In genomic region chr19:19793835-19794234, GRCm38 (mm10) we compare ENCODE assay signal across 25 mouse cellular contexts.
A peak's percentile ranks its signal among the peaks of the same experiment; 100 is the strongest.
DNase-seq lines count a peak whose midpoint lies in the region; ATAC-seq lines count a peak whose summit lies in the region.
"Had no signal": no experiment of that assay in that cellular context is flagged by ENCODE, and none has a peak within 500 bp of the region (broad histone marks: within the 10 kb centered on the region; RNA-seq: fewer than 3 reads in every experiment).

No protein-coding gene starts in this region.

- no peaks in the 10 kb centered on the region for H3K4me1 ChIP-seq in intestine, embryonic 16.5 days (ENCODE audit: control insufficient read depth, insufficient read depth, low read length)
- no peaks in the 10 kb centered on the region for H3K4me1 ChIP-seq in stomach, embryonic 15.5 days
- H3K4me1 ChIP-seq in hindbrain, embryonic 13.5 days (replicated peaks): no peaks in the 10 kb centered on the region
- H3K4me1 ChIP-seq: forebrain, embryonic 10.5 days; hindbrain, embryonic 15.5 days; limb, embryonic 13.5 days had no signal

- H3K27me3 ChIP-seq in intestine, embryonic 16.5 days (replicated peaks; ENCODE audit: control insufficient read depth, insufficient read depth, low read length): no peaks in the 10 kb centered on the region
- no peaks in the 10 kb centered on the region for H3K27me3 ChIP-seq in stomach, embryonic 15.5 days (replicated peaks)
- no peaks in the 10 kb centered on the region for H3K27me3 ChIP-seq in hindbrain, embryonic 13.5 days
- H3K27me3 ChIP-seq: CH12.LX; hindbrain, embryonic 15.5 days; limb, embryonic 13.5 days had no signal

- no peaks in the 10 kb centered on the region for H3K36me3 ChIP-seq in intestine, embryonic 16.5 days (ENCODE audit: control insufficient read depth, insufficient read depth, low read length)
- no peaks in the 10 kb centered on the region for H3K36me3 ChIP-seq in stomach, embryonic 15.5 days
- no peaks in the 10 kb centered on the region for H3K36me3 ChIP-seq in hindbrain, embryonic 13.5 days
- H3K36me3 ChIP-seq: forebrain, embryonic 10.5 days; hindbrain, embryonic 15.5 days; limb, embryonic 13.5 days had no signal

- DNase-seq in ES-CJ7 (ENCODE audit: low read depth, low spot score) (peak; percentile 6), R1 (ENCODE audit: low read depth, low spot score) (peak; percentile 1)
- no peak for DNase-seq in lung, postnatal 25 days (ENCODE audit: low spot score)
- DNase-seq in adrenal gland, postnatal 4 days (ENCODE audit: low spot score in 2 of 2): no peak
- DNase-seq: adrenal gland, postnatal 25 days; B cell, adult 2 months; cerebellum, adult 18-20 months; cerebellum, postnatal 14 days; gastrocnemius, postnatal 25 days; heart, adult 18-20 months; heart, postnatal 4 days; kidney, adult 11 months; kidney, postnatal 4 days; lung, embryonic 14.5 days had no signal

- H3K9ac ChIP-seq in intestine, embryonic 16.5 days (ENCODE audit: low read depth, low read length): no peak overlapping the region
- H3K9ac ChIP-seq in stomach, embryonic 15.5 days: no peak overlapping the region
- no peak overlapping the region for H3K9ac ChIP-seq in hindbrain, embryonic 13.5 days
- H3K9ac ChIP-seq: hindbrain, embryonic 15.5 days; limb, embryonic 13.5 days; lung, embryonic 14.5 days had no signal

- H3K9me3 ChIP-seq in intestine, embryonic 16.5 days (ENCODE audit: control insufficient read depth, low read length): no peaks in the 10 kb centered on the region
- H3K9me3 ChIP-seq in stomach, embryonic 15.5 days: no peaks in the 10 kb centered on the region
- H3K9me3 ChIP-seq in hindbrain, embryonic 13.5 days: no peaks in the 10 kb centered on the region
- H3K9me3 ChIP-seq: forebrain, embryonic 10.5 days; hindbrain, embryonic 15.5 days; limb, embryonic 13.5 days had no signal

- ATAC-seq in intestine, embryonic 16.5 days: peak; percentile 100
- ATAC-seq in stomach, embryonic 15.5 days (ENCODE audit: insufficient read depth, low FRiP score, low read depth): peak; percentile 60
- ATAC-seq in hindbrain, embryonic 13.5 days (ENCODE audit: low FRiP score): no peak
- ATAC-seq: forebrain, embryonic 16.5 days; midbrain, embryonic 16.5 days had no signal

- 45% methylated on average over 2 of the region's 2 CpGs for WGBS in intestine, embryonic 16.5 days
- WGBS in stomach, embryonic 15.5 days: 56% methylated on average over 2 of the region's 2 CpGs
- 67% methylated on average over 2 of the region's 2 CpGs for WGBS in hindbrain, embryonic 13.5 days

- H3K27ac ChIP-seq in intestine, embryonic 16.5 days (ENCODE audit: low read length): no peak overlapping the region
- H3K27ac ChIP-seq in stomach, embryonic 15.5 days: no peak overlapping the region
- H3K27ac ChIP-seq in hindbrain, embryonic 13.5 days: no peak overlapping the region
- H3K27ac ChIP-seq: forebrain, embryonic 10.5 days; hindbrain, embryonic 15.5 days; limb, embryonic 13.5 days; macrophage had no signal

- no peak overlapping the region for H3K4me2 ChIP-seq in intestine, embryonic 16.5 days (ENCODE audit: low read depth, low read length)
- no peak overlapping the region for H3K4me2 ChIP-seq in stomach, embryonic 15.5 days
- H3K4me2 ChIP-seq in hindbrain, embryonic 13.5 days: no peak overlapping the region
- H3K4me2 ChIP-seq: hindbrain, embryonic 15.5 days; limb, embryonic 13.5 days; lung, embryonic 14.5 days had no signal

- no peak overlapping the region for H3K4me3 ChIP-seq in intestine, embryonic 16.5 days (ENCODE audit: low read length)
- H3K4me3 ChIP-seq in stomach, embryonic 15.5 days (replicated peaks): no peak overlapping the region
- H3K4me3 ChIP-seq in hindbrain, embryonic 13.5 days: no peak overlapping the region
- H3K4me3 ChIP-seq: forebrain, embryonic 10.5 days; hindbrain, embryonic 15.5 days; limb, embryonic 13.5 days; myocyte had no signal

Comparison
In these comparisons a context has a peak if more than half of its experiments do, and no peak if none do; other contexts are left out.
1. DNase-seq: peak in ES-CJ7 (single experiment) and R1 (single experiment); none in lung, postnatal 25 days (single experiment) and adrenal gland, postnatal 4 days (0 of 2).